Mouse (Mus musculus) hematopoietic stem cell, adult 5-6 weeks (primary cell): ENCODE results near the gene Prkn. TPM values are rescaled to one million over a fixed set of nuclear protein-coding genes. Genes with fewer than 3 reads are reported as not detected.

Experiments used
- ATAC-seq, 2 experiments: fragments of 125-278 bp in 1 of 2; replicated peaks in 1 of 2; 2 replicates each; pipeline ENCODE4 v1.8.0; 2016 to 2017; ENCODE audit warnings: inconsistent platforms in 2 of 2, mild to moderate bottlenecking in 2 of 2, moderate number of reproducible peaks in 2 of 2, low read depth in 1 of 2, moderate TSS enrichment in 1 of 2; ENCODE audit not compliant: low FRiP score in 2 of 2, poor library complexity in 2 of 2, severe bottlenecking in 2 of 2, insufficient read depth in 1 of 2, low TSS enrichment in 1 of 2
- total RNA-seq: library from RNA; stranded (forward); fragments of 172-1452, 232-1000 nt; gene quantifications from 2 replicates; pipeline ENCODE4 v1.2.3, GENCODE M21; 2017

Prkn gene
- total RNA-seq, 1 experiment from 2014 or later, result 5.0 TPM

DNA sequence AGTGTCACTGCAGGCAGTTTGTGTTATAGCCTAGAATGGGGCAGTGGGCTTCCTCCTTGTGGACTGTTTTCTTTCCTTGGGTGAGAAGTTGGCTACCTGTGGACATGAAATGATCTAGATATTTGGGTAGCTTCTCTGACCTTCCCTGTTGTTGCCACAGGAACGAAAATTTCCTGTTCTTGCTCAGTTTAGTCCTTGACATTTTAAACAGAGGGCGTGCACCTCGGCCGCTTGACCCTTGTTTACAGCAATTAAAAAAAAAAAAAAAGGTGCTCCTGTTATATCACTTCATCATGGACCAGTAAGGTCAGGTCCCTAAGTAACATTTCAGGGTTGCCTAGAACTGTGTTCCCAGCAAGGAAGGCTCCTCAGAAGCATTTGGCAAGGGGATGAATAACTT is 927.1 kb downstream of the Prkn start:
- ATAC-seq, result no peak

DNA sequence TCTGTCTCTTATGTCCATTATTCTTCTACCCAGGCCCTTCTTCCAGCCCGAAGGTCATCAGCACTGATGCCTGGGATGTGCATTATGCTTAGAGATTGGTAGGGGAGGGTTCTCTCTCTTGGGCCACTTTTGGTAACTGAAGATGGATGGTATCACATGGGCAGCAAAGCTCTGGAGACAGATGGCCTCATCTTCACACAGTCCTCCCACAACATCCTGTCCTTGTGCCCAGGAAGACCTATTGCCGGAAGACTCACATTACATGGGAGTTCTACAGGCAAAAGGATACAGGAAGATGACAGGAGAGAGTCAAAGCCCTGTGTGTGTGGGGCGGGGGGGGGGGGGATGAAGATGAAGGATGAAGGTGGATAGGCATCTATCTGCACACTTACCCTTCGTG is 928.2 kb downstream of the Prkn start:
- no peak for ATAC-seq

DNA sequence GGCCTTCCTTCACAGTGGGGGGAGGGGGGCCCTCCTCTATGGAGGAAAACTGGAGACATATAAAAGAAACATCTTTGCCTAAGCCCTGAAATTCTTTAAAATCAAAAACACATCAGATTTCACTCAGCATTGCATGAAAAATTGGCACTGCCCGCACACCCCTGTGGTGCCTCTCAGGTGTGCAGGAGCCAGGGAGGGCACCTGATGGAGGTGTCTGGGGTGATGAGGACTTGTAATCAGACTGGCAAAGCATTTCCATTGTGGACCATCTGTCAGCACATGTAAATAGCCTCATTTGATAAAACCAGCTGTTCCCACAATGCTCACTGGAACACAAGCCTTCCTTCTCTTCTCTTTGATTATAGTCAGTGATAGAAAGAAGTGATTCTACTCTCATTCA is 928.8 kb downstream of the Prkn start:
- no peak for ATAC-seq

DNA sequence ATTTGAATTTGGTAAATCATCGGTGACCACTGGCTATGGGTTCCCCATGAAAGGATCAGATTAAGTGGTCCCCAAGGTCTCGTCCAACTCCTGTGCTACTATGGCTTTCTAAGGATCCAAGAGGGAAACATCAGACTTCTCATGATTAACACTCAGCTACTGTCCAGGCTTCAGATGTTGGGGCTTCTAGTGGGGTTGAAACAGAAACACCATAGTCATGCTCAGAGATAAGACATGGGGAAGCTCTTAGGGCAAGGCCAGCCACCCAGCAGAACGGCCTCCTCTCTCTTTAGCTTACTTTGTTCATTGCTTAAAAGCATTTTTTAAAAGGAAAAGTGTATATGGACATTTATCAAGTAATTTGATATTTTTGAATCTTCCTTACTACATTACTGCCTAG is 929.3 kb downstream of the Prkn start:
- ATAC-seq, result no peak

DNA sequence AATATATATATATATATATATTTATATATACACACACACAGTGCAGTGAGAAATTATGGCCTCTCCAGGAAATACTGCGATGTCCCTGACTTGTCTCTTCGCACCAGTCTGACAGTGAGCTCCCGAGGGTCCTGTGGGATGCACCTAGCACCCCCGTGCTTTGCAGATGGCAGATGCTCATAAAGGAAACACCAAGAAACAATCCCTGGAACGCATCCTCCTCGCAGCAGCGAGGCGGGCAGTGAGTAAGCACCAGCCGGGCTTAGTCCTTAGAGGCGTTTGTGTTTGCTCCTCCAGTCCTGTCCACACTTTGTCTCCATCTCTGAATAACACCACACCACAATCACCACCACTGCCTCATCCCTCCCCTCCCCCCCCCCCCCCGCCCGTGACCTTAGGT is 939.4 kb downstream of the Prkn start:
- ATAC-seq, result no peak

DNA sequence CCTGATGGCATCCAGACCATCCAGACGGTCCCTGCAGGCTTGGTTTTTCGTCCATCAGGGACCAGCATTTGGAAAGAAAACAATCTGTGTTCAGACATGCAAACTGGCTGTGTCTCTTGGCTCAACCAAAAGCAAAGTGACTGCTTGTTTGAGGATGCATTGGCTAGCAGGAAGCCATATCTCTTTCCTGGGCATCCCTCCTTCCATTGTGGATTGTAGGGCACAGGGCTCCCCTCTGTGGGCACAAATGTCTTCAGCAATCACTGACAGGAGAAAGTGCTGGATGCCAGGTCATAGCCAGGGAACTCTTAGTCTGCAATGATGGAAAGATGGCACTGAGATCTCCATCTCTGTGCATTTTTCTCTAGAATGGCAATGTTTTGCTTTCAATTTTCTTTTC is 939.8 kb downstream of the Prkn start:
- ATAC-seq, result no peak

DNA sequence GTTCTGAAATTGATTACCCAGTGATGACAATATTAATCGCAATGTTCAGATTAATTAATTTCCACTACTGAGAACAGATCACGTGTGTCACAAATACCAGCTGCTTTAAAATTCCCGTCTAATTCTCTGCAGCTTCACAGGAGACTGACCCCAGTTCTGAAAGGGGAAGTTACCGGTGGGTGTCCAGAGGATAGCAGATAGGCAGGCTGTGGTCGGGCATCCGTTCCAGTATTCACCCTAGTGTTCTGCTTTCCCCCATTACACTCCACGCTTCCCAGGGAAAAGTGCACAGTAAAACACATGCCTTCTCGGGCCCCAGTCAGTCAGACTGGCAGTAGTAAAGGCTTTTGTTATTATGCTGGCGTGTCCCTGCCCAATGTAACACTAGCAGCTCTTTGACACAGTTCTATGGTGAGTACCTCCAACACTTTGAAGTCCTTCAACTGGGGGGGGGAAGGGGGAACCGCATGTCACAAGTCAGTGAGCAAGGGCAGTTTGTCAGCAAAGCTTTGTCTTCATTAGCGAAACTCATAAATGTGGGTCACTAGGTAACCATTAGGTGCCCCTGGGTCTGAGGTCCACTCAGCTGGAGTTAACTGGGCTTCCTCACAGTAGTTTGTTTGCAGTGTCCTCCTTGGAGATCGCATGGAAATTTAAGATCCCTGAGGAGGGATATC is 940.8 kb downstream of the Prkn start:
- peak; percentile 81 to 89 for ATAC-seq

DNA sequence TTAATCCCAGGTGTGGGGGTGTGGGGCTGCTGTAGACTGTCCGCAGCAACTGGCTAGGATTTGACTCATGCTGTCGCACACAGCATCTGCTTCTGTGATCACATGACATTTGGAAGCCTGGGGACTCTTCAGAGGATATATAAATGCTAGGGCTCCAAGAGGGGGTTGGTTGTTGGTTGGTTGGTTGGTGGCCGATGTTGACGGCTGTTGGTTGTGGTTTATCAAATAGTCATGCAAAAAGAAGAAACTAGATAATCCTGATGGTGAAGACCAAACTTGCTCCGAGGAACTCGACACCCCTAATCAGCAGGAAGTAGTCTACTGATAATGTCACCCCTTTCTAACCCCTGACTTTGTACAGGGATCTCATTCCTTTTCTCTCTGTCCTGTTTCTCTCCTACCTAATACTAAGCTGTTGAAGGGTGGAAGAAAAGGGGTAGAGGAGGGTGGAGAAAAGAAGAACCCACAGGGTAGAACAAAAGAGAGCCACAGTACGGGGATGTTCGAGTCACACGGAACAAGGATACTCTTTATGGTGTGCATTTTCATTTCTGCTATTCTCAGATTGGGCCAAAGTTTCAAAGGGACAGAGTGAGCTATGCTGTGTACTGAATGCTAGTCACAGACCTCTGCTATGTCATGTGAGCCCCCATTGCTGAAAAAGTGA is 948.2 kb downstream of the Prkn start:
- ATAC-seq, result no peak

DNA sequence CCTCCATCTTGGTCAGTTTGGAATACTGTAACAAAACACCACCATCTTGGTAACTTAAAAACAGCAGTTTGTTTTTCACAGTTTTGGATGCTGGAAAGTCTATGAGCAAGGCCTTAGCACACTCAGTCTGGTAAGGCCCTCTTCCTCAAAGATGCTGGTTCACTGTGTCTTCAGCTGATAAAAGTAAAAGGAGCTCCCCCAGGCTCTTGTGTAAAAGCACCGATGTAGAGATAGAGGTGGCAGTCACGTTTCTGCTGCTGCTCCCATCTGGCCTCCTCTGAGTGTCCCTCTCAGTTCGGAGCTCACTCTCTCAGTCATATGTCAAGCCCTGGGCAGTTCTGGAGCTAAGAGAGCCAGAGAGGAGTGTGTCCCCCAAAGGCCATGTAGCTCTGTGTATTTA is 955.8 kb downstream of the Prkn start:
- ATAC-seq, result no peak

DNA sequence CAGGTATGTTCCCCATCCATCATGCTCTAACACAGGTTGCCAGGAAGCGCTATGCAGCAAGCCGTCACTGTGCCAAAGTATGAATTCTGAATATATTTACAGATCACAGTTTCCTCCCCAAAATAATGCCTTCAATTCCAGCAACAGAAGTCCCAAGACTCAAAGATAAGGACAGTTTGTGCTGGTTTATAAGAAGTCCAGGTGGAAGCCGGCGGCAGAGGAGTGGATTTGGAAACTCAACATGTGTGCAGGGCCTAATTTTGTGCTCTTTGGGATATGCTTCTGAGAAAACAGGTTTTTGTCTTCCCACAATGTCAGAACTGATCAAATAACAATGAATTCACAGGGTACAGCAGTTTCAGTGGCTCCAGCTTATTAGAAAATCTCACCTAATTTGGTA is 961.0 kb downstream of the Prkn start:
- no peak for ATAC-seq

DNA sequence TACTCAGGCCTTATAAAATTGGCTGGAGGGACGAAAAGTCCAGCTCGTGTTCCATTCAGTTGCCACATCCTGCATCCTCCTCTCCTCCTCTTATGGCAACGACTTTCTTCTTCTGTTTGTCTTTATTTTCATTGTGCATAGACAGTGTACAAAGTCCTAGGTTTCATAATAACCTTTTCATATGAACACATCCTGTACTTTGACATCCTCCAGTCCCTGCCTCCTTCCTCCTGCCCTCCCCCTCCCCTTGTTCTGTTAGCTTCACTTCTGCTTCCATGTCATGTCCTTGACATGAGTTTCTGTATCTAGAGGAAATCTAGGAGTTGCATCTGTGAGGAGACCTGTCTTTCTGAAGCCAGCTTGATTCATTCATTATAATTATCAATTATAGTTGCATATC is 967.1 kb downstream of the Prkn start:
- no peak for ATAC-seq

DNA sequence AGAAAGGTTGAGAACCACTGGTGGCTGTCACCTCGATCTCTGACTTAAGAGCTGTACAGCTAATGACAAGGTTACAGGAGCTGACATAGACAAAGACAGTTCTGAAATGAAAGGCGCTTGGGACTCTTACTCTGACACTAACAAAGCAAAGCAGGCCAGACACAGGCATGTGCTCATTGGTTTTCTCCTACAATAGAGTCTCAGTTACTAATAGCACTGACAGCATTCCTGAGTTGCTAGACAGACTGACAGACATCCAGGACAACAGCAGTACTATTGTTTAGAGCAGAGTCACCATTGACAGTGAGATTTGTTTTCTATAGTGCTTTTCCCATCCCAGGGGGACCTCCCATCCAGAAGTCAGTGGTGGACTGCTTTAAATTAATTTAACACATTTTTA is 977.7 kb downstream of the Prkn start:
- ATAC-seq, result no peak

DNA sequence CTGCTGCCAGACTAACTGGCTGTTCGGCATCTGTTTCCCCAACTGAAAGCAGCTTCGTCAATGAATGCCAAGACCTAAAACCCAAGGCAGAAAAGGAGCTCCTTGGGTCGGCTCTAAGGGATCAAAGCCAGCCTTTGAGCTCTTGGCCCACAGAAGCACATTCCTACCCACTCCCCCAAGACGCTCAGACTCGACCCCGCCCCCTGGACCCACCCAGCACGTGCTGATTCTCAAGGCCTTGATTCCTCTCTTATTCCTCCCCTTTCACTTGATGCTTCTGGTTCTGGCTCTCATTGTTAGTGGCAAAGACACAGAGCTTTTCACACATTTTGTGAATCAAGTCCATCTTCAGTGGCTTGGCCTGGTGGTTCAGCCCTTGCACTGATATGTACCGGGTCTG is 979.3 kb downstream of the Prkn start:
- no peak for ATAC-seq

DNA sequence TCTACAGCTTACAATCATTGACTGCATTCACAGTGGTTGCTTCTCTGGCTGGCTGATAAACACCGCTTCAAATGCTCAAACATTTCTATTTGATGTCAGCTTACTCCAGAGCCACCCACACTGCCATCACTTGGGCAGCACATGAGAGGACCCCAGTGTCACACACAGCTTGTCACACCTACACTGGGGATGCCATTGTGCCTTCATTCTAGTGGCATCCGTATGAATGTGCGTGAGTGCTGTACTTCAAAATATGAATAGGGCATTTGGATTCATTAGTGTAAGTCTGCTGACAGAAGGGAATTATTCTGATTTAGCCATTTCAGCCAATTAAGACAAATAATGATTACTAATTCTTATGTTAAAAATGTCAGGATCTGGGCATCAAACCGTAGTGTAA is 980.6 kb downstream of the Prkn start:
- no peak for ATAC-seq

DNA sequence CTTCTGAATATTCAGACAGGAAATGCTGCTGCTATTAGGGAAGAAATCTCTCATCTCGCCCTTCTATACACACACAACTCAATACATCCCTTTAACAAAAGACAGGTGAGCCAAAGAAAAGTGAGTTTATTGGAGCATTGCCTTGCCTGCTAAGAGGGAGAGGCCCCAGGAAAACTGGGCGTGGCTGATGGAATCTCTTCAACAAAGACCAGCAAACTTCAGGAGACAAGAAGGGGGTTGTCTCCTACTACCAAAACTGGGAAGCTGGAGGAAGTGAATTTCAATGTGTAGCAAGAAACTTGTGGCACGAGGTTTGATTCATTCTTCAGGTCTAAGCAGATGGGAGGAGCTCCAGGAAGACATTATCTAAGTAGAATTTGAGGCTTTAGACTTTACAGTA is 989.3 kb downstream of the Prkn start:
- ATAC-seq, result no peak

DNA sequence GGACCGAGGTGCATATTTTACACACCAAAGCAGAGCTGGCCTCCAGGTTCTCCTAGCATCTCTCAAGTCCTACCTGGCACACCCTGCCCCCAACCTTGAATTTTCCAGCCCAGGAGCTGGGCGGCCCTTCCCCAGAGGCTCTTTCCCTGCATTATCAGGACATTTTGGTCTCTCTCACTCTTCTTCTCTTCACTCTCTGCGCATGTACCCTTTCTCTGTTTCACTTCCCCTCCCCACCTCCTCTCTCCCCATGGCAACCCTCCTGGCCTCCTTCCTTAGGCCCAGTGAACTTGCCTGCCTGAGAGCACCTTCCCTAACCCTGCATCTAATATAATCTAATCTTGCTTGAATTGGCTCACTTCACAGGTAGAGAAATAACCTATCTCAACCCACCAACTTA is 996.9 kb downstream of the Prkn start:
- no peak for ATAC-seq

DNA sequence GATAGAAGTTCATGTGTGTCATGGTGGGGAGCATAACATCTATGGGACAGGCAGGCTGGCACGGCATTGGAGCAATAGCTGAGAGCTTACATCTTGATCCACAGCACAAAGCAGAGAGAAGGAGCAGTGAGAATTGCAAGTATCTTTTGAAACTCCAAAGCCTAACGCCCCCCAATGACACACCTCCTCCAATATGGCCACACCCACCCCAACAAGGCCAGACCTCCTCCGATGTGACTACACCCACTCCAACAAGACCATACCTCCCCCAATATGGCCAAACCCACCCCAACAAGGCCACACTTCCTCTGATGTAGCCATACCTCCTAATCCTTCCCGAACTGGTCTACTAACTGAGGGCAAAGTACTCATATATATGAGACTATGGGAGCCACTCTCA is 1004.3 kb downstream of the Prkn start:
- no peak for ATAC-seq

DNA sequence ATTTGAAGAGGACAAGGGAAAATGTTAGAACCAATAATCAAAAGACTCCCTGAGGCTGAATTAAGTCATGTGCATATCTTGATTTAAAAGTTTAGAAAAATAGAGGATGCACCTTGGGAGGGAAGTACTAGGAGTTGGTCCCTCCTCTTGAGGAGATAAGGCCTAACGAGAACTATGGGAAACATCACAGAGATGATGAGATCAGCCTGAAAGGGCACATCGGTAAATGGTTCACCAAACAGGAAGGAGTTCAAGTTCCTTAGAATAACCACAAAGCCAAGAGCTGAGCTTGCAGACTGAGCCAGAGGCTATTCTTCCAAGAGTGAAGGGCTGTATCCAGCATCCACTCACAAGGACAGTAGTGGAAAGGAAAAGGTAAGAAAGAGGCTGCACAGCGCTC is 1004.8 kb downstream of the Prkn start:
- peak; percentile 50 to 60; a peak in 3 of 4 replicates for ATAC-seq

DNA sequence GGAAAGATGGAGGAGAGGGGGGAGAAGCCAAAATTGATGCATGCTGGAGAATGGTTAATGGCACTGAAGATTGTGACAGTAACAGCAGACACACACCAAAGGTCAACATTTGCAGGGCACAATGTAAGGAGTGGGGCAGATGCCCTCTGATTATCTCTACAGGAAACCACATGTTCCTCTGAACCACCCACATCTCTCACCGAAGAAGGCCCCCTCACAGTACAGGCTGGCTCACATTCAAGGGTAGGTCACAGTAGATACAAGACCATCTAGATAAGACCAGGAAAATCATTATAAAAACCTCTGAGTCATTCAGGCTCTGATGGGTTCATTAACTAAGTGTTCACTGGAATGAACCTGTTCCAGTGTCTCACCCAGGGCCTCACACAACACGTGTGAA is 1005.3 kb downstream of the Prkn start:
- peak in 1 of 2 experiments; percentile 14; a peak in 1 of 4 replicates for ATAC-seq
